Mouse (Mus musculus) neural tube, embryonic 15.5 days (tissue): ENCODE measurements around the gene Dapp1. TPM values are rescaled to one million over a fixed set of nuclear protein-coding genes. Genes with fewer than 3 reads are reported as not detected.

Experiments used
- ATAC-seq: fragments of 200-750 bp; cut with Nextera tagmentation; 2 replicates; pipeline ENCODE4 v1.8.0; 2017; ENCODE audit warnings: mild to moderate bottlenecking, moderate TSS enrichment, moderate library complexity; ENCODE audit not compliant: low FRiP score
- H3K27ac ChIP-seq: fragments of 300-500 bp; sonication (generic); replicated peaks from 2 replicates; pipeline ENCODE4 v1.5.1; 2015; ENCODE audit warnings: mild to moderate bottlenecking, inconsistent platforms
- H3K27me3 ChIP-seq: fragments of 300-500 bp; sonication (generic); replicated peaks from 2 replicates; pipeline ENCODE4 v1.6.1; 2015; ENCODE audit warnings: inconsistent platforms
- H3K36me3 ChIP-seq: fragments of 300-500 bp; sonication (generic); 2 replicates; pipeline ENCODE4 v1.6.1; 2015; ENCODE audit warnings: inconsistent platforms
- H3K4me1 ChIP-seq: fragments of 300-500 bp; sonication (generic); 2 replicates; pipeline ENCODE4 v1.6.1; 2015; ENCODE audit warnings: inconsistent platforms
- H3K4me2 ChIP-seq: fragments of 300-500 bp; sonication (generic); 2 replicates; pipeline ENCODE4 v1.6.1; 2015; ENCODE audit warnings: inconsistent platforms, mild to moderate bottlenecking, moderate library complexity
- H3K4me3 ChIP-seq: fragments of 300-500 bp; sonication (generic); replicated peaks from 2 replicates; pipeline ENCODE4 v1.5.1; 2015; ENCODE audit warnings: mild to moderate bottlenecking, inconsistent platforms
- H3K9ac ChIP-seq: fragments of 300-500 bp; sonication (generic); replicated peaks from 2 replicates; pipeline ENCODE4 v1.6.1; 2015; ENCODE audit warnings: mild to moderate bottlenecking, inconsistent platforms
- H3K9me3 ChIP-seq: fragments of 300-500 bp; sonication (generic); replicated peaks from 2 replicates; pipeline ENCODE4 v1.6.1; 2016; ENCODE audit warnings: inconsistent platforms
- WGBS: fragments of 180-500 bp; shearing (Covaris S2); methylation state at CpG from one replicate; pipeline ENCODE4 v1.1.7; 2015; ENCODE audit warnings: mixed read lengths; 5-methylcytosine and 5-hydroxymethylcytosine counted together
- polyA plus RNA-seq: library from polyadenylated mRNA; unstranded; fragments of >200 nt; fragmentation: Nextera tagmentation; extraction: Ambion mirVana; gene quantifications from 2 replicates; pipeline ENCODE4 v1.2.1, GENCODE M21; 2015

Dapp1 gene
- polyA plus RNA-seq, result 1.5 and 7.7 TPM in 2 replicates

DNA sequence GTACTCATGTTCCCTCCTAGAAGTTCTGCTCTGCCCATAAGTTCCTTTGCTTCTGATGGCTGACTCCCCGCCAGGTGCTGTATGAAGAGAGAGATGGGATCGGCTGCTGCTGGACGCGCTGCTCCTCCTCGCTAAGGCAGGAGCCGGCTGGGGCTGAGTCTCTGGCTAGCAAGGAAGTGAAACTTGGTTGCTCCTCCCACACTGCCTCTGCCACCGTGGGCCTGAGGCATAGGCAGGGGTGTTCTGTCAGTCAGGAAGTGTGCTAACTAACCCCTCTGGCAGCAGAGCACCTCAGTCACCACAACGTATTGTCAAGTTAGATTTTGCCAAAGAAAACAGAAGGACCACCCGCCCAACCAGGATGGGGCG, at the start of gene Dapp1:
Gene Dapp1, minus strand, starts transcription at position 164 of the 369 bp plus-strand sequence.
- 18% methylated on average over 10 of the region's 10 CpGs for WGBS

DNA sequence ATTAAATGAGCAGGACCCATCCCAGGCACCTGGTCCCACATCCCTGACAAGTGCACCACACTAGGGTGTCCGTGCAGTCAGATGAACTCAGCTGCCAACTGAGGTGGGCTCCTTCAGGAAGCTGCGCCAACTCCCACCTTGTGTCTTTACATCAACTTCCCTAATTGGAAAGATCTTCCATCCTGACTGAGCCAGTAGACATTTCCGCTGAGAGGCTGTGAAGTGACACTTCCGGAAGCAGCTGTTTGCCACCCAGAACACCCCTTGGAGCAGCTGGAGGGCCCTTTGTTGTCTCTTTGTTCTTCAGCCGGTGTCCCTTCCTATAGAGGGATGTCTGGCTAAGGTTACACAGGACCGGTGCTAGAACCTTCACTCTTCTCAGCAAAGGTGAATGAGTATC, 49.2 kb upstream of the Dapp1 start:
- 91% methylated on average over 6 of the region's 6 CpGs for WGBS
- H3K36me3 ChIP-seq, result no peaks in the 10 kb centered on the region
- no peaks in the 10 kb centered on the region for H3K9me3 ChIP-seq
- no peak overlapping the region for H3K9ac ChIP-seq
- no peak overlapping the region for H3K27ac ChIP-seq
- no peak overlapping the region for H3K4me2 ChIP-seq
- H3K4me3 ChIP-seq, result no peak overlapping the region
- no peaks in the 10 kb centered on the region for H3K4me1 ChIP-seq
- H3K27me3 ChIP-seq, result no peaks in the 10 kb centered on the region
- ATAC-seq, result no peak

More for the DNA sequence above, at the start of gene Dapp1:
- H3K9ac ChIP-seq, result no peak within 1 kb of the TSS
- peaks cover 11% of the 10 kb centered on the region for H3K4me1 ChIP-seq
- peak within 1 kb of the TSS; percentile 46 for H3K4me2 ChIP-seq
- no peaks in the 10 kb centered on the region for H3K36me3 ChIP-seq
- ATAC-seq, result no peak
- H3K27me3 ChIP-seq, result no peaks in the 10 kb centered on the region
- H3K4me3 ChIP-seq, result peak within 1 kb of the TSS; percentile 29
- no peak within 1 kb of the TSS for H3K27ac ChIP-seq
- no peaks in the 10 kb centered on the region for H3K9me3 ChIP-seq

DNA sequence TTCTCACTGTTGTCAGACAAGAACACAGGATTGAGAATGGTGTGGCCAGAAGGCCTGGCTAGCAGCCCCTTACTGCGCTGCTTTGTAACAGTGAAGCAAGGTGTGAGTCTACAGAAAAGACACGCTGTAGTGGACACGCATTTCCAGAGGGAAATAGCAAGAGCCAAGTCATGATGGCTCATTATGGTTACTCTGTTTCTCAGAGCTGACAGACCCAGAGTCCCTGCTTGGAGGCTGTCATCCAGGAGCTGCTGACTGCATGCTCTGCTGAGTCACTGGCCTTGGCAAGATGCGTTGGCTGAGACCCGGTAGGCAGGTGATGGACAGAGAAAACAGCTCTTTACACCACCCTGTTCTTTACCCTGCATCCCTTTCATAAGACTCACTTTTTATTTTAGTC, 48.0 kb upstream of the Dapp1 start:
- H3K9ac ChIP-seq, result no peak overlapping the region
- no peaks in the 10 kb centered on the region for H3K9me3 ChIP-seq
- H3K27me3 ChIP-seq, result no peaks in the 10 kb centered on the region
- no peak overlapping the region for H3K4me3 ChIP-seq
- H3K27ac ChIP-seq, result no peak overlapping the region
- H3K36me3 ChIP-seq, result no peaks in the 10 kb centered on the region
- ATAC-seq, result no peak
- WGBS, result 87% methylated on average over 5 of the region's 5 CpGs
- H3K4me1 ChIP-seq, result no peaks in the 10 kb centered on the region
- H3K4me2 ChIP-seq, result no peak overlapping the region

DNA sequence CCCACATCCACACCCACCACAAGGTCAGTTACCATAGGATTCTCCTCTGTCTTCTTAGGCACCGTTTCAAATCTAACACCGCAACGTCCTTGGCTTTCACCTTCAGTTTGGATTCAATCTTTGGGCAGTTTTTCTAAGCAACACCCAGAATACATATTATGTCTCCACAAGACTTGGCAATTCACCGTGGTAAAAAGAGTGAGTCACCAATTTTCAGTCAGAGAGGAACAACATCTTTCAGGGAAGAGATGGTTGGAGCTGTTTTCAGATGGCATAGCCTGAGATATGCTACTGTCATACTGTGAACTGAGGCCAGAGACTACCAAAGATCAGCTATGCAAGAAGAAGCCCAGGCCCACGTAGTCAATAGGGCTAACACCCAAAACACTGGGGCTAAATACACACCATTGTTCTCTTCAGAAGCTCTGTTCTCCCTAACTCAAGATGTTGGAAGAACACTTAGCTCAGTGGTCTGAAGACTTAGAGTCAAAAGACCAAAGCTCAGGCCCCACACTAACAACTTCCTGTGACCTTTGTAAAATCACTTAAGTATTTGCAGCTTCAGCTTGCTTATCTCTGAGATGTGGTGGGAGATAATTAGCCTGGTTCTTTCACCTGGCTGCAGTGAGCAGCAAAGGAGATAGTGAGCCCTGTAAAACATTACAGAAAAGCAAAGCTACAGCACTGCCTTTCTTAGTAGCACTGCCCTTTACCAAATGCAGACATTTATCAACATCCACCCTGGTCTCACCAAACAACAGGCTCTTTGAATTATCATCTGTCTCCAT, 46.4 kb upstream of the Dapp1 start:
- H3K9ac ChIP-seq, result no peak overlapping the region
- WGBS, result 81% methylated on average over 5 of the region's 5 CpGs
- no peak overlapping the region for H3K4me3 ChIP-seq
- no peaks in the 10 kb centered on the region for H3K36me3 ChIP-seq
- no peak for ATAC-seq
- H3K27ac ChIP-seq, result no peak overlapping the region
- H3K4me1 ChIP-seq, result no peaks in the 10 kb centered on the region
- H3K9me3 ChIP-seq, result no peaks in the 10 kb centered on the region
- no peak overlapping the region for H3K4me2 ChIP-seq
- H3K27me3 ChIP-seq, result no peaks in the 10 kb centered on the region

DNA sequence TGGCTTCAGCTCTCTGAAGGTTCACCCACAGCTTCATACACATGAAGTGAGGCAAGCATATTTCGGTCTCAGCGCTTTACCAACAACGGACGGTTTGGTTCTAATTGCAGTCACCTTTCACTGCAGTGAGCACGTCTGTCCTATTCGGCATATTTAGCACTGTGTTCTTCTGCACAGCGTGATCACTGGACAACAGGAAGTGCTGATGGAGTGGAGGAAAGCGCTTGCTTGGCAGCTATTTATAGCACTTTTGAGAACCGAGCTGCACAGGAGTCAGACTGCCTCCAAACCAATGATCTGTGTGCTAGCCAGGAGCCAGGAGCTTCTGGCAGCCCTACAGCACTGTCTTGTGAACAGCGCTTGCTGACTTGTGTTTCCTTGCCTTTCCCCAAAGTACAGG, 44.9 kb upstream of the Dapp1 start:
- H3K27ac ChIP-seq, result no peak overlapping the region
- H3K27me3 ChIP-seq, result no peaks in the 10 kb centered on the region
- H3K36me3 ChIP-seq, result no peaks in the 10 kb centered on the region
- H3K4me3 ChIP-seq, result no peak overlapping the region
- 76% methylated on average over 10 of the region's 10 CpGs for WGBS
- no peak overlapping the region for H3K9ac ChIP-seq
- ATAC-seq, result no peak; the same call in 1 of the 2 replicates
- no peaks in the 10 kb centered on the region for H3K4me1 ChIP-seq
- no peak overlapping the region for H3K4me2 ChIP-seq
- H3K9me3 ChIP-seq, result no peaks in the 10 kb centered on the region

DNA sequence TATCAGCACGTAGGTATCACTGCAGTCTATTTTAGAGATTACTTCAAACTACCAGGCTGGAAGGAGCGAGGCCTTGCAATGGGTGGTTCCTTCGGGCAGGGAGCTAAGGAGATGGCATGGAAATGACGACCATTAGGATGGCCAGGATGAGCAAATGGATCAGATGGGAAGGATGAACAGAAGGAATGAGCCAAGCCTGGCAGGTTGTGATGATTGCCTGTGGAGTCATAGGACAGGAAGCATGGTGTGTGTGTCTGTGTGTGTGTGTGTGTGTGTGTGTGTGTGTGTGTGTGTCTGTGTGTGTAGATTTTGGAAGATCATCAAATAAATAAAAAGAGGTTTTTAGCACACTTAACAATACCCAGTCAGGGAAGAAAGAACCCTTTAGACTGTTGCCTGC, 41.3 kb upstream of the Dapp1 start:
- no peak overlapping the region for H3K27ac ChIP-seq
- H3K4me2 ChIP-seq, result no peak overlapping the region
- H3K9me3 ChIP-seq, result no peaks in the 10 kb centered on the region
- ATAC-seq, result no peak
- H3K4me1 ChIP-seq, result no peaks in the 10 kb centered on the region
- H3K4me3 ChIP-seq, result no peak overlapping the region
- H3K36me3 ChIP-seq, result no peaks in the 10 kb centered on the region
- 81% methylated on average over 4 of the region's 4 CpGs for WGBS
- H3K9ac ChIP-seq, result no peak overlapping the region
- no peaks in the 10 kb centered on the region for H3K27me3 ChIP-seq

DNA sequence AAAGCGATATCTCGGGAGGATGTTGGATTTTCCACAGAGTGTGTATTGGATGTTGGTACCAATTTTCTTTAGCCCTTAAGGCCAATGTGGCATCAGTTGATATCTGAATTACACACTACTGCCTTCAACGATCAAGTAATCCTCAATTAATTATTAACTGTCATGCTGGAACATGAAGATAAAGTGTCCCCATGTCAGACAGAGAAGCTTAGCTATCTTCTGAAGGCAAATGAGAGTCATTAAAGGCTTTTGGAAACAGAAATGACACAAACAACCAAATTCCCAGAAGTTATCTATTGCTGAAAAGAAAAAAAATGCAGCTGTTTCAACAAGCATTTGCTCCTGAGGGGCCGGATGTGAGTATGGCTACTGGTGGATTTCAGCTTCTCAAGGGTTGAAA, 40.7 kb upstream of the Dapp1 start:
- H3K4me2 ChIP-seq, result no peak overlapping the region
- H3K9ac ChIP-seq, result no peak overlapping the region
- ATAC-seq, result no peak
- peaks cover 2% of the 10 kb centered on the region; the same call in 1 of the 2 replicates for H3K4me1 ChIP-seq
- no peaks in the 10 kb centered on the region for H3K9me3 ChIP-seq
- H3K36me3 ChIP-seq, result no peaks in the 10 kb centered on the region
- no peak overlapping the region for H3K4me3 ChIP-seq
- no peaks in the 10 kb centered on the region for H3K27me3 ChIP-seq
- WGBS, result 86% methylated on average over 4 of the region's 4 CpGs
- no peak overlapping the region for H3K27ac ChIP-seq

DNA sequence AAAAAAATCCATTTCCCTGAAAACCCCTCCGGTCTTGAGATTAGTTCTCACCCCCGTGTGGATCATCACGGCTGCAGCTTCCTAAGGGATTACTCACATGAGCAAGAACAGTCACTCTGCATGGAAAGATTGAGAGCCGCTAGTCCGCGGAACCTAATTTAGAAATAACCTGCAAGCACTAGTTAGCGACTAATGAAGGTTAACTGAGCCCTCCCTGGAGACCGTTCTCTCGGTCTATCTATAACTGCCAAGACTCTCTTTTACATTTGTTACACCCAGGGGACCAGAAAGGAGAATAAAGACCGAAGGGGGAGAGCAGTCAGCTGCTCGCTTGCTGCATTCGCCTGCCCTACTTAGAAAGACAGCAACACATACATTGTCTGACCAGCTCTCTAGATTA, 35.5 kb upstream of the Dapp1 start:
- H3K27me3 ChIP-seq, result no peaks in the 10 kb centered on the region
- peaks cover 8% of the 10 kb centered on the region for H3K4me1 ChIP-seq
- H3K36me3 ChIP-seq, result no peaks in the 10 kb centered on the region
- H3K9me3 ChIP-seq, result no peaks in the 10 kb centered on the region
- peak; percentile 82 for ATAC-seq
- 43% methylated on average over 12 of the region's 12 CpGs for WGBS
- H3K9ac ChIP-seq, result no peak overlapping the region
- peak overlapping the region; percentile 23 for H3K4me3 ChIP-seq
- H3K27ac ChIP-seq, result peak overlapping the region; percentile 56; the same call in 1 of the 2 replicates
- H3K4me2 ChIP-seq, result peak overlapping the region; percentile 49

DNA sequence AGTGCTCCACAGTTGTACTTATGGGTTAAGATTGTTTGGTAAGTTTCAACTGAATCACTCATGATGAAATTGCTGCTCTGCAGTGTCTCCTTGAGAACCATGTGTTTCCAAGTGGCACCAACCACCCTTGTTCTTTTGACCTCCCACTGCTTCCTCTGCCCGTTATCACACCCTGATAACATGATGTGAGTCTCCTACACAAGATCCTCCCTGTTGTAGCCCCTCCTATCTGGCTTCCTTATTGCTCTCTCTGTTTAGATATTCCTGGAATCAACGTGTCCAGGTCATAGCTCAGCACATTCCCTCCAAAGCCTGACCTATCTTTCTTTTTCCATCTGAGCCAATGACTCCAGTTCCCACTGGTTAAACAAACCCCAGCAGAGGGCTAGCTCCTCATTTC, 33.4 kb upstream of the Dapp1 start:
- no peak for ATAC-seq
- H3K27me3 ChIP-seq, result no peaks in the 10 kb centered on the region
- no peaks in the 10 kb centered on the region for H3K9me3 ChIP-seq
- H3K9ac ChIP-seq, result no peak overlapping the region
- H3K4me2 ChIP-seq, result no peak overlapping the region
- WGBS, result 92% methylated on average over 2 of the region's 2 CpGs
- H3K4me3 ChIP-seq, result no peak overlapping the region
- no peak overlapping the region for H3K27ac ChIP-seq
- peaks cover 8% of the 10 kb centered on the region for H3K4me1 ChIP-seq
- no peaks in the 10 kb centered on the region for H3K36me3 ChIP-seq

DNA sequence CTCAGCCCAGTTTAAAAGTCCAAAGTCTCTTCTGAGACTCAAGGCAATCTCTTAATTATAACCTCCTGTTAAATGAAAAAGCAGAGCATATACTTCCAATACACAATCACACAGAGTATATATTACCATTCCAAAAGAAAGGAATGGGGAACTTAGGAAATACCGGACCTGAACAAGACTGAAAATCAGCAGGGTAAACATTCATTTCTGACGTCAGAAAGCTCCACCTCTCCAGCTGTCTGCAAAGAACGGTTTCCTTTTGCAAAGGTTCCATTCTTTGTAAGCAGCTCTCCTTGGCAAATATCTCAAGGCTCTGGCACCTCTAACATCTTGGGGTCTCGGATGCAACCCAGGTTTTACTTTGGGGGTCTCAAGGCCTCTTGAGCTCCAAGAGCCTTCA, 31.0 kb upstream of the Dapp1 start:
- Histone ChIP-seq H3K27ac (no peak overlapping the region), H3K4me1 (peaks cover 8% of the 10 kb centered on the region), H3K4me3 (no peak overlapping the region), H3K4me2 (no peak overlapping the region), H3K9me3 (no peaks in the 10 kb centered on the region), H3K27me3 (no peaks in the 10 kb centered on the region), H3K36me3 (no peaks in the 10 kb centered on the region), H3K9ac (no peak overlapping the region)
- 76% methylated on average over 4 of the region's 4 CpGs for WGBS
- no peak for ATAC-seq

DNA sequence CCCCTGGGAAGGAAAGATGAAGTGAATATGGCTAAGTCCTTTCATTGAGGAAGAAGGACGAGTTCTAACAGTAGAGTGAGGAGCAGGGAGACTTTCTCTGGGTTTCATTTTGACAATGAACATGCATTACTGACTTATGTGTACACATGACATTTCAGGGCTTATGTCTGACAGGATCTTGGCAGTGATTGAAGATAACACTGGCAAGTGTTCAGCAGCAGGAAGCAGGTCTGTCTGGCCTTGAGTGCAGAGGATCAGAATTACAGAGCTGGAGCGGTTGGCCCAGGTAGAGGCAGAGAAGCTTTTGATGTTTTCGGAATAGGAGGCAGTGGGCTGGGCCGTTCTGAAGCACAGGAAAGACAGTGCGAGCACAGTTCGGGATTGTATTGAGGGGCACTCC, 26.8 kb upstream of the Dapp1 start:
- 85% methylated on average over 6 of the region's 6 CpGs for WGBS
- Histone ChIP-seq H3K27ac (no peak overlapping the region), H3K4me3 (no peak overlapping the region), H3K4me1 (no peaks in the 10 kb centered on the region), H3K9me3 (no peaks in the 10 kb centered on the region), H3K9ac (no peak overlapping the region), H3K27me3 (no peaks in the 10 kb centered on the region), H3K4me2 (no peak overlapping the region), H3K36me3 (no peaks in the 10 kb centered on the region)
- no peak for ATAC-seq

DNA sequence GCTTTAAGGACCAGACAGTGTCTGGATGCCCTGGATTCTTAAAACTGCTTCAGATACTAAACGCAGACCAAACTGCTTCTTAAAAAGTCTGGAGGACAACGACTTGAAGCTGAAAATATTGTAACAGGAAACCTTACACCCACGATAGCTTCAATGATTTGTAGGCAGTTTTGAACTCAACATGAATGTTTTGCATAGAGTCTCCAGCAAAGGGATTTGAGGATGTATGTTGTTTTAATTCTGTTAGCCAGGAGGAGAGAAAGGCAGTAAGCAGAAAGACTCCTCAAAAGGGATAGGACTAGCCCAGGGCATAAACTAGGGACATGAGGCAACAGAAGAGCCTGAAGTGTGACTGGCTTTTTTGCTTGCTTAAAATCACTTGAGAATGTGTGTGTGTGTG, 25.6 kb upstream of the Dapp1 start:
- Histone ChIP-seq H3K9me3 (no peaks in the 10 kb centered on the region), H3K27me3 (no peaks in the 10 kb centered on the region), H3K27ac (no peak overlapping the region), H3K9ac (no peak overlapping the region), H3K4me2 (no peak overlapping the region), H3K4me1 (no peaks in the 10 kb centered on the region), H3K4me3 (no peak overlapping the region), H3K36me3 (no peaks in the 10 kb centered on the region)
- ATAC-seq, result no peak
- WGBS, result 82% methylated on average over 3 of the region's 3 CpGs
